Mouse (Mus musculus) common myeloid progenitor, adult 5-6 weeks (primary cell): ENCODE measurements around the gene 2310057M21Rik. TPM values are rescaled to one million over a fixed set of nuclear protein-coding genes. Genes with fewer than 3 reads are reported as not detected.

Source experiments
- ATAC-seq: replicated peaks from 2 replicates; pipeline ENCODE4 v1.8.0; 2016; ENCODE audit warnings: low read depth, mild to moderate bottlenecking, moderate TSS enrichment, inconsistent platforms; ENCODE audit not compliant: poor library complexity, severe bottlenecking
- total RNA-seq: library from RNA; stranded (forward); fragments of 200-1000, 187-1606 nt; gene quantifications from 2 replicates; pipeline ENCODE4 v1.2.3, GENCODE M21; 2017

The 2310057M21Rik gene
- total RNA-seq, 1 experiment from 2014 or later, result 11.1 TPM

DNA sequence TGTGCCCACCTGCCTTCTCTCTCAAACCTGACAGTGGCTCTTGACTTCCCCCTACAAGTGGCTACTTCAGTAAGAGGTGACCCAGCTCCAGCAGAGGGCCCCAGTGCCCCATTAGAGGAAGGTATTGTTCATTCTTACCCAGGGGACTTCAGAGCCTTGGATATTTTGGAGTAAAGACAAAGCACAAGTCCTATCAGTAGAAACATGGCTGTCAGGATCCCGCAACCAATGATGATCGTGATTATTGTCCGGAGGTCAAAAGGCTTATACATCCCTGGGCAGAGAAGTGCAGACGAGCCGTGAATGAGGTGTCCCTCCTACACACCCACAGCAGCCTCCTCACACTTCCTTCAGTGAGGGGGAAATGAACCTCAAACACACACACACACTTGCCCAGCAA lies 35.5 kb downstream of the 2310057M21Rik start:
- no peak for ATAC-seq

DNA sequence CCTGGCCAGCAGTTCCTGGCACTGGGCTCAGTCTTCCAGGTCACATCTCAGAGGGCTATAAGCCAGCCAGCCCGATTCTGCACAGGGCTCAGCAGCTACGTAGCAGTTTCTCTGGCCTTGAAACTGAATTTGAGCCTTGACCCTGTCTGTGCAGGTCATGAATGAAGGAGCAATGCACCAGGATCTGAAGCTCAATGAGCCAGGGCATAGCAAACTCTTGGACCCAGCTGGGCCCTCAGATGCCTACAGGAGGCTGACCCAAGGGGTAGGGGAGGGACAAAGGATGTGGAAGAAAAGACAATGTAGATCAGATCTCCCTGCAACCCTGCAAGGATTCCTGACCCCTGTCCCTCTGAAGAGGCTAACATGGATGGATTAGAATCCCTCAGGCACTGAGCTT lies 40.4 kb downstream of the 2310057M21Rik start, which contains the start of gene Cuzd1:
Gene Cuzd1 (minus strand): TSS at position 101 of the 400 bp plus-strand sequence.
- ATAC-seq, result no peak

DNA sequence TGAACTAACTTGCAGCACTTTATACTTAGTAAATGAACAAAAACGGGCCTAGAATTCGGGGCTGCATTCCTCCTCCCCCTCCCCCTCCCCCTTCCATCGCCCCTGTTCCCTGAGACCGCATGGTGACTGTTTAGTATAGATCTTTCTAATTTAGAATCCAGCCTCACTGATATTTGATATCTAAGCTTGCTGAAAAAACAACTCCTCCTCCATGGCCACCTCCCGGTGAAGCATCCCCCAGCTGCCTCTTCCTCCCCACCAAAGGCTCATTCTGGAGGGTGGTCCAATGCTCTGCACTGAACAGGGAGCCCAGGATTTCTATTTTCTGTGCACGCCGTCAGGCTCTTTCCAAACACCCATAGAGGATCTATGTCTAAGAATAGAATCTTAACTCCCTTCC lies 44.2 kb downstream of the 2310057M21Rik start:
- no peak for ATAC-seq

- no peak for ATAC-seq
These were observed 45.0 kb downstream of the 2310057M21Rik start for GRCm38 (mm10) chr7:131317587-131317986.

- no peak for ATAC-seq
These were observed 48.1 kb downstream of the 2310057M21Rik start for GRCm38 (mm10) chr7:131314493-131314892.

GRCm38 (mm10) chr7:131306733-131307132 lies 55.8 kb downstream of the 2310057M21Rik start:
- no peak for ATAC-seq

DNA sequence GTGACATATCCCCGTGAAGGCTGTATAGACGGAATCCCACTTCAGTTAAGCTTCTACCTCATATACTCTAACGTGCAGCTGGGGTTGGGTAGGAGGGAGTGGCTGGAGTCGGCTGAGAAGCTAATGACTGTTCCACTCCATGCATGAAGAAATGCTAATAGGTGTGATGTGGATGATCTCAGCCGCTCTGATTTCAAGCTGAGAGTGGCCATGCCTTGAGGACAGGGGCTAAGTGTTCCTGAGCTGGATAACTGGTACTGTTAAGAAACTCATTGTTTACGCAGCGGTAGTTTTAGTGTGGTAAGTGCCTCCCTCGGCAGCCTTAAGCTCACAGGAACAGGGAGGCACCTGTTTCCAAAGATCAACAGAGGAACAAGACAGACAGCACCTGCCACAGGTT lies 59.2 kb downstream of the 2310057M21Rik start:
- no peak for ATAC-seq

DNA sequence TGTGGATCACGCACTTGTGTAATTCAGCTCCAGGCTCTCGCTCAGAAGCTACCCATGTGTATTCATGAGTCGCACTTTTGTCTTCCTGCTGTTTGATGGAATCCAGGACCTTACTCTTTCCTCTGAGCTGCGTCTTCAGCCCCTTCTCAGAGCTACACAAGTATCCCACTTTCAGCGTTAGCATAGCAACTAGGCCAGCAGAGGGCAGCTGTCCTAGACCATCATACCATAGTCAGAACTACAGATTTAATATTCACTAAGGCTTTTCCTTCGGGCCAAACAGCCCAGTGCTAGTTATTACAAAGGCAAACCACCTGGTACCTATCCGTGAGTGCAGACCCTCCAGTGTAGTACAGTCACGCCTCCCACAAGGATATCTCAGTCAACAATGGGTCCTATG lies 65.4 kb downstream of the 2310057M21Rik start:
- no peak for ATAC-seq

Other genes starting within 250 kb of the 2310057M21Rik start
- gene 4933402N03Rik, start 216.4 kb downstream of the 2310057M21Rik start, total RNA-seq, result not detected in 2 replicates
- not detected in 2 replicates for gene 5430419D17Rik, start 188.4 kb downstream of the 2310057M21Rik start, total RNA-seq
- gene Cuzd1, start 40.5 kb downstream of the 2310057M21Rik start, total RNA-seq, result not detected in 2 replicates
- gene Fam24b, start 33.2 kb downstream of the 2310057M21Rik start, total RNA-seq, result not detected in 2 replicates
- gene Fam24a, start 28.9 kb downstream of the 2310057M21Rik start, total RNA-seq, result not detected in 2 replicates
- 18.9 TPM in 2 replicates for gene Pstk, start 8.4 kb upstream of the 2310057M21Rik start, total RNA-seq
- gene Ikzf5, start 47.8 kb upstream of the 2310057M21Rik start, total RNA-seq, result 23.5 and 28.7 TPM in 2 replicates
- 36.0 and 44.2 TPM in 2 replicates for gene Acadsb, start 47.8 kb upstream of the 2310057M21Rik start, total RNA-seq
- gene Hmx3, start 180.1 kb upstream of the 2310057M21Rik start, total RNA-seq, result not detected in 2 replicates
- not detected in 2 replicates for gene Hmx2, start 186.0 kb upstream of the 2310057M21Rik start, total RNA-seq
- 79.4 and 86.7 TPM in 2 replicates for gene Bub3, start 197.5 kb upstream of the 2310057M21Rik start, total RNA-seq